Mouse (Mus musculus) bone marrow, adult 2 months (tissue): ENCODE results near the gene Pdcd11. TPM values are rescaled to one million over a fixed set of nuclear protein-coding genes. Genes with fewer than 3 reads are reported as not detected.

ENCODE experiments used
- H3K27ac ChIP-seq: fragments of 200-500 bp; 2 replicates; pipeline ENCODE4 v1.5.1; 2012; ENCODE audit warnings: low read depth, mild to moderate bottlenecking, control low read depth, inconsistent platforms, low read length; ENCODE audit not compliant: control insufficient read depth, poor library complexity, insufficient read depth
- H3K4me1 ChIP-seq: fragments of 200-500 bp; 2 replicates; pipeline ENCODE4 v1.6.1; 2011; ENCODE audit warnings: low read length; ENCODE audit not compliant: control insufficient read depth, insufficient read depth
- H3K4me3 ChIP-seq: fragments of 200-500 bp; replicated peaks from 2 replicates; pipeline ENCODE3; 2011; ENCODE audit warnings: mild to moderate bottlenecking, low read depth, low read length, control low read depth; ENCODE audit not compliant: control insufficient read depth
- CTCF ChIP-seq: fragments of 200-500 bp; IDR thresholded peaks from 2 replicates; pipeline ENCODE4 v1.5.1; 2011; ENCODE audit warnings: low read length, control low read depth; ENCODE audit not compliant: control insufficient read depth, insufficient read depth
- POLR2A ChIP-seq: fragments of 200-500 bp; IDR thresholded peaks from 2 replicates; pipeline ENCODE4 v1.6.1; 2011; ENCODE audit warnings: low read depth, mild to moderate bottlenecking, control low read depth, low read length, borderline replicate concordance; ENCODE audit not compliant: control insufficient read depth
- WGBS: fragments of 180-500 bp; shearing (Covaris S2); methylation state at CpG from one replicate; pipeline ENCODE4 v1.1.7; 2018; 5-methylcytosine and 5-hydroxymethylcytosine counted together
- polyA plus RNA-seq: library from polyadenylated mRNA; stranded (reverse); fragments of >200 nt; gene quantifications from 2 replicates; pipeline ENCODE4 v1.2.4, GENCODE M21; 2011; ENCODE audit warnings: low replicate concordance; ENCODE audit not compliant: missing spikeins, insufficient read depth, insufficient read length

Pdcd11 gene
- polyA plus RNA-seq = 13.1 and 17.6 TPM in 2 replicates

DNA sequence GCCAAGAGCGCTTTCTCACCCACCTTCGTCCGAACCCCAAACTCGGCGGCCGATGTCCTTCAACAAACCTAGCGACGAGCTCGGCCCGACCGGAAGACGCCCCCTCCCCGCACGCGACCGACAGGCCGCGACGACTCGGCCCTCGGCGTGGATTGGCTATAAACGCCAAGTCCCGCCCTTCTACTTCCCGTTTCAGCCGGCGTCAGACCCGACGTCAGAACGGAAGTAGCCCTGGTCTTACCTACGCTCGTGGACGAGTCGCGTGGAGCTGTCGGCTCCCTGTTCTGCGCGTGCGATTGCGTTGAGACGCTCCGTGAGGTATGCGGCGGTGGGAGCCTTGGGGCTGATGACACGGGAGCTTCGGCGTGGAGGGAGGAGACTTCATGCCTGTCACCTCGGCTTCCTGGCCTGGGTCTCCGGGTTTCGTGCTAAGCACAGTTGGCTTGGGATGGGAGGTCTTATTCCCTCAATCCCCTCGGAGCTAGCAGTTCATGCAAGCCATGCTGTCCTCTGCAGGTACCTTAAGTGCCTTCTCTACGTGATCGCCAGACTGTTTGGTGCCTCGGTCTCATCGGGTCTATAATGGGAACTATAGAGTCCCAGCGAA lies at the start of gene Pdcd11, which contains the start of gene Usmg5:
Gene Pdcd11 (plus strand): TSS at position 219 of the 607 bp plus-strand sequence.
Gene Usmg5 (minus strand): TSS at position 98 of the 607 bp plus-strand sequence.
- Histone ChIP-seq H3K27ac (peak within 1 kb of the TSS; percentile 38), H3K4me3 (peak within 1 kb of the TSS; percentile 77), H3K4me1 (peaks cover 1% of the 10 kb centered on the region; the same call in 1 of the 2 replicates)
- under 1% methylated on average over 56 of the region's 56 CpGs for WGBS
- TF ChIP-seq POLR2A = peak; percentile 82
- TF ChIP-seq CTCF = no peak

DNA sequence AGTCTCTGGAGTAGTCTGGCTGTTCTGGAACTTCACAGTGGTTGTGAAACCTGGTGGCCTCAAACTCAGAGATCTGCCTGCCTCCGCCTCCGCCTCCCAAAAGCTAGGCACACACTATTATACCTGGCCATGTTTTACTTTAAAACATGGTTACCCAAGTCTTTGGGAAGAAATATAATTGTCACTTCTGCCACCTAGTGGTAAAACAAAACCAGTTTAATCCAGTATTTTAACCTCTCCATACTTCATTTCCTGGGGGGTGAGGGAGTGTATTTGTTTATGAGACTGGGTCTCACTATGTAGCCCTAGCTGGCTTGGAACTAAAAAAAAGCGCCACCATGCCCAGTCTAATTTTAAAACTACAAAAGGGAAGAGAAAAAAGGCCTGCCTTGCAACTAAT lies 47.0 kb upstream of the Pdcd11 start:
- WGBS = 64% methylated on average over 3 of the region's 3 CpGs
- no peak for TF ChIP-seq POLR2A
- TF ChIP-seq CTCF = no peak
- Histone ChIP-seq H3K4me1 (no peaks in the 10 kb centered on the region), H3K4me3 (no peak overlapping the region), H3K27ac (no peak overlapping the region)

GRCm38 (mm10) chr19:47046343-47046742 lies 44.2 kb upstream of the Pdcd11 start:
- no peak for TF ChIP-seq POLR2A
- TF ChIP-seq CTCF = no peak
- 89% methylated on average over 1 of the region's 1 CpGs for WGBS

DNA sequence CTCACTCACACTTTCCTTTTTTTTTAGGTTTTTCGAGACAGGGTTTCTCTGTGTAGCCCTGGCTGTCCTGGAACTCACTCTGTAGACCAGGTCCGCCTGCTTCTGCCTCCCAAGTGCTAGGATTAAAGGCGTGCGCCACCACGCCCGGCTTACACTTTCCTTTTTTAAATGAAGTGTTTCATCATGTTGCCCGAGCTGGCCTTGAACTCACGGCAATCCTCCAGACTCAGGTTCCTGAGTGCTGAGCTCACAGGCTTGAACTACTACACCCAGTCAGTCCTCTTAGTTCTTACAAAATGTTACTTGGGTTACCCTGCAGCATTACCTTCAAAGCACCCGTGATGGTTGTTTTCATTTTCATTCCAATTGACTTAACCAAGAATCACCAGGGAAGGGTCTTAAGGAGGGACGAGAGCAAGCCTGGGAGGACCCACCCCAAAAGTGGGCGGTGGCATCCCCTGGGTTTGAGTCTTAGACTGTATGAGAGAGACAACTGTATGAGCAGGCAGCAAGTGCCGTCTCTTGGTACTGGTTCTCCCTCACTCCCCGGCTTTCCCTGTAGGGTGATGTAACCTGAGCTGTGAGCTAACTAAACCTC lies 43.2 kb upstream of the Pdcd11 start:
- 87% methylated on average over 13 of the region's 13 CpGs for WGBS
- no peak overlapping the region for H3K27ac ChIP-seq
- TF ChIP-seq POLR2A (no peak), CTCF (no peak)
- no peak overlapping the region for H3K4me3 ChIP-seq
- H3K4me1 ChIP-seq = no peaks in the 10 kb centered on the region; the same call in 1 of the 2 replicates

More at GRCm38 (mm10) chr19:47046343-47046742, 44.2 kb upstream of the Pdcd11 start:
- H3K4me1 ChIP-seq = no peaks in the 10 kb centered on the region; the same call in 1 of the 2 replicates
- no peak overlapping the region for H3K27ac ChIP-seq
- H3K4me3 ChIP-seq = no peak overlapping the region

DNA sequence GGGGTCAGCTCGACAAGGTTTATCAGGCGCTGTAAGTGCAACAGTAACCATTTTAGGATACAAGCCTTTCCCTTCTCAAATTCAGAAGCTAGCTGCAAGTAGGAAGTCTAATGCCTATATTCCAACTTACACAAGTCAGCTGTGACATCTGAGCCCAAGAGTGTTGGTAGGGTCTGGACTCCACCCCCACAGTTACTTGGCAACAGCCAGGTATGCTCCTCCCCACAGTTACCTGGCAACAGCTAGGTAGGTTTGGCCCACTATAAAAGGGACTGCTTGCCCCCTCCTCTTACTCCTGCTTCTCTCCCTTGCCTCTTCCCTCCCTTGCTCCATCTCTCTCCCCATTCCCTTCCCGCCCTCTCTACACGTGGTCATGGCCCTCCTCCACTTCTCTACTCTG lies 41.5 kb upstream of the Pdcd11 start:
- H3K4me3 ChIP-seq = no peak overlapping the region
- no peaks in the 10 kb centered on the region; the same call in 1 of the 2 replicates for H3K4me1 ChIP-seq
- WGBS = 64% methylated on average over 4 of the region's 4 CpGs
- TF ChIP-seq POLR2A (no peak), CTCF (no peak)
- H3K27ac ChIP-seq = no peak overlapping the region

DNA sequence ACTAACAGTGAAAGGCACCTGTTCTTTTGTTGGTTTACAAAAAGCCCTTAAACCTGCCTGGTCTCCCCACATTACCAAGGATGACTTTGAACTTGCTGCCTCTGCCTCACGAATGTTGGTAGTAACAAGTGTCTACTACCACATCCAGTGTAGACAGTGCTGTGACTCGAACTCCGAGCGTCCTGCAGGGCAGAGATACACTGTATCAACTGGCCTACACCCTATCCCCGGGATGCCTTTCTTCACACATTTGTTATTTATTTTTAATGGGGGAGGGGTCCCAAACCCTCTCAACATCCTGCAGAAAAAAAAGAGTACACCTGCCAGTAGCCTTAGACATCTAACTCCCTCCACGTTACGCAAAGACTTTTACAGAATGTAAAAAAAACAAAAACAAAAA lies 40.7 kb upstream of the Pdcd11 start:
- no peak overlapping the region for H3K27ac ChIP-seq
- WGBS = 8% methylated on average over 7 of the region's 7 CpGs
- no peak for TF ChIP-seq POLR2A
- TF ChIP-seq CTCF = no peak
- H3K4me1 ChIP-seq = no peaks in the 10 kb centered on the region; the same call in 1 of the 2 replicates
- peak overlapping the region; percentile 32 for H3K4me3 ChIP-seq

DNA sequence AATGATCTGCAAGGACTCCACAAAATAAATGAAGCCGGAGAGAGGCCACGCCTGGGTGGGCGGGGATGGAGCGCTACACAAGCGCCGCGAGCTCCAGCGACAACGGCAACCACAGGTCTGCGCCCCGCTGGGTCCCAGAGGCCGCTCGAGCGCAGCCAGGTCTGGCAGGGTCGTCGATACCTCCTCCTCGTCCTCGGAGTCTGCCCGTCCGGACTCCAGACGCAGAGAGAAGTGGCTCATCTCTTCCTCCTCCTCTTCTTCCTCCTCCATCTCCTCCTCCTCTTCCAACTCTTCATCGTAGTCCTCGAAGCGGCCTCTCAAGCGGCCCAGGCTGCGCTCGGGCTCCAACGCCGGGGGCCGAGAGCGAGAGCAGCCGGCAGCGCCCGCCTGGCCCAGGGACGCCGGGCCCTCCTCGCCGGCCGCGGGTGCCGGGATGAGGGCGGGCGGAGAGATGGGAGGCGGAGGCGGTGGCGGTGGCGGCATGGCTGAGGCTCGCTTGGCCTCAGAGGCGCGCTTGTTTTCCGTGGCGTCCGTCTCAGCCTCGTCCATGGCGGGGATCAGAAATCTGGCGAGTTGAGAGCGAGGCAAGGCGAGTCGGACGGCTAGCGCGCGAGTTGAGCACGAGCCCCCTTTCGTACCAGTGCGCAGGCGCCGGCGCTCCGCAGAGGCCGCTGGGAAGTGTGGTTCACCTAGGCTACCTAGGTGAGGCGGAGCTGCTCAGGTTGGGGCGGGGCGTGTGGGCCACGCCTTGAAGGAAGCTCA lies 40.1 kb upstream of the Pdcd11 start, which contains the start of gene Pcgf6:
Gene Pcgf6 (minus strand): TSS at position 636 of the 762 bp plus-strand sequence.
- WGBS = under 1% methylated on average over 75 of the region's 75 CpGs

DNA sequence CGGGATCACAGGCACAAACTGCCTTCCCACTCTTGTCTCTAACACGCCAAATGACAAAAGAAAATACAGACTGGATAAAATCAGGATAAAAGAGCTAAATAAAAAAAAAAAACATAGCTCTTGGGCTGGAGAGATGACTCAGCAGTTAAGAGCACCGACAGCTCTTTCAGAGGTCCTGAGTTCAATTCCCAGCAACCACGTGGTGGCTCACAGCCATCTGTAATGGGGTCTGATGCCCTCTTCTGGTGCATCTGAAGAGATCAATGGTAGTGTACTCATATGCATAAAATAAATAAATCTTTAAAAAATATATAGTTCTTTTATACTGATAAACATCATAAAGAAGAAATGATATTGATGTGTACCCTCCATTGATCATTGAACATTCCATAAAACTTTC lies 37.6 kb upstream of the Pdcd11 start:
- WGBS = 72% methylated on average over 4 of the region's 4 CpGs
- TF ChIP-seq CTCF (no peak), POLR2A (no peak)
- H3K27ac ChIP-seq = no peak overlapping the region
- H3K4me1 ChIP-seq = no peaks in the 10 kb centered on the region; the same call in 1 of the 2 replicates
- H3K4me3 ChIP-seq = no peak overlapping the region

More for the DNA sequence above, 40.1 kb upstream of the Pdcd11 start, which contains the start of gene Pcgf6:
- Histone ChIP-seq H3K4me3 (peak within 1 kb of the TSS; percentile 87), H3K27ac (peak within 1 kb of the TSS; percentile 67), H3K4me1 (no peaks in the 10 kb centered on the region; the same call in 1 of the 2 replicates)
- TF ChIP-seq POLR2A (peak; percentile 49; the same call in 1 of the 2 replicates), CTCF (no peak)
